Mouse (Mus musculus): ENCODE results near the gene Kcns1.

DNA sequence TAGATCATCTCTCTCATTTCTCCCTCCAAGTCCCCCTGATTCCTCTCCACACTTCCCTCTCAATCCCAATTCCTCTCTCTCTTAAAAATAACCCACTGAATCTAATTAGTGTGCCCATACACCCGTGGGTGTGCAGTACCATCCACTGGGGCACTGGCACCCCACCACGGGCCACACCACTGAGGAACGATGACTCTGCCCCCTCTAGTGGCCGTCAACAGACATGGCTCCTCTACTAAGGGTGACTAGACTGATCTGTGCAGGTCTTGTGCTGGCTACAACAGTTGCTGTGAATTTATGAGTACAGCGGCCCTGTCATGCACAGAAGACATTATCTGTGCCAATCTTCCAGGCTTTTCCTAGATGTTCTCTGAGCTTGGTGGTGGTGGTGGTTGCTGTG is 17.8 kb upstream of the Kcns1 start:
- peak; percentile 54 for TF ChIP-seq CTCF (IDR thresholded peaks at IDR 0.05; ENCODE audit: borderline replicate concordance, insufficient read depth, low read depth, low read length)
- no peak for TF ChIP-seq POLR2A (IDR thresholded peaks at IDR 0.05; ENCODE audit: borderline replicate concordance, insufficient read depth, low read length)
